Mouse (Mus musculus) brown adipose tissue, adult 24 weeks (tissue): ENCODE results near the gene Krtap28-10. TPM values are rescaled to one million over a fixed set of nuclear protein-coding genes. Genes with fewer than 3 reads are reported as not detected.

Experiments used
- H3K27ac ChIP-seq: fragments of 200-500 bp; replicated peaks from 2 replicates; pipeline ENCODE4 v1.5.1; 2012; ENCODE audit warnings: low read depth, mild to moderate bottlenecking, low read length
- H3K4me1 ChIP-seq: fragments of 200-500 bp; 2 replicates; pipeline ENCODE4 v1.6.1; 2012; ENCODE audit warnings: low read length, mixed read lengths; ENCODE audit not compliant: control insufficient read depth, insufficient read depth, insufficient read length
- H3K4me3 ChIP-seq: fragments of 200-500 bp; 2 replicates; pipeline ENCODE4 v1.5.1; 2012; ENCODE audit warnings: low read depth, mild to moderate bottlenecking, low read length, moderate library complexity; ENCODE audit not compliant: insufficient read depth
- polyA plus RNA-seq: library from polyadenylated mRNA; stranded (reverse); fragments of >200 nt; gene quantifications from 2 replicates; pipeline ENCODE4 v1.2.4, GENCODE M21; 2012; ENCODE audit not compliant: missing spikeins, insufficient read depth, insufficient read length

Gene Krtap28-10
- not detected in 2 replicates for polyA plus RNA-seq

GRCm38 (mm10) chr1:83042380-83042779 is at the start of gene Krtap28-10:
Gene Krtap28-10, minus strand, starts transcription at chr1:83042480.
- Histone ChIP-seq H3K27ac (no peak within 1 kb of the TSS), H3K4me1 (no peaks in the 10 kb centered on the region), H3K4me3 (no peak within 1 kb of the TSS)

GRCm38 (mm10) chr1:83091268-83091667 is 49.0 kb upstream of the Krtap28-10 start:
- Histone ChIP-seq H3K4me3 (no peak overlapping the region), H3K27ac (no peak overlapping the region), H3K4me1 (no peaks in the 10 kb centered on the region)

GRCm38 (mm10) chr1:83084790-83085189 is 42.5 kb upstream of the Krtap28-10 start:
- Histone ChIP-seq H3K4me3 (no peak overlapping the region), H3K27ac (no peak overlapping the region), H3K4me1 (no peaks in the 10 kb centered on the region)

- Histone ChIP-seq H3K27ac (no peak overlapping the region), H3K4me1 (no peaks in the 10 kb centered on the region), H3K4me3 (no peak overlapping the region)
Observed at GRCm38 (mm10) chr1:83077016-83077415, 34.7 kb upstream of the Krtap28-10 start.

GRCm38 (mm10) chr1:83076190-83076917 is 34.1 kb upstream of the Krtap28-10 start:
- H3K27ac ChIP-seq = no peak overlapping the region
- H3K4me1 ChIP-seq = no peaks in the 10 kb centered on the region
- H3K4me3 ChIP-seq = no peak overlapping the region

GRCm38 (mm10) chr1:83075526-83076189 is 33.4 kb upstream of the Krtap28-10 start:
- no peaks in the 10 kb centered on the region for H3K4me1 ChIP-seq
- H3K27ac ChIP-seq = no peak overlapping the region
- no peak overlapping the region for H3K4me3 ChIP-seq

GRCm38 (mm10) chr1:83067205-83067604 is 24.9 kb upstream of the Krtap28-10 start:
- Histone ChIP-seq H3K4me1 (no peaks in the 10 kb centered on the region), H3K27ac (no peak overlapping the region), H3K4me3 (no peak overlapping the region)

- no peaks in the 10 kb centered on the region for H3K4me1 ChIP-seq
- no peak overlapping the region for H3K27ac ChIP-seq
- no peak overlapping the region for H3K4me3 ChIP-seq
Observed at GRCm38 (mm10) chr1:83066577-83066976, 24.3 kb upstream of the Krtap28-10 start.

GRCm38 (mm10) chr1:83064851-83065250 is 22.6 kb upstream of the Krtap28-10 start:
- Histone ChIP-seq H3K4me1 (no peaks in the 10 kb centered on the region), H3K4me3 (no peak overlapping the region), H3K27ac (no peak overlapping the region)

- Histone ChIP-seq H3K4me1 (no peaks in the 10 kb centered on the region), H3K4me3 (no peak within 1 kb of the TSS), H3K27ac (no peak within 1 kb of the TSS)
Observed at GRCm38 (mm10) chr1:83060643-83061042, 18.4 kb upstream of the Krtap28-10 start, which contains the start of gene Krtap28-13. Gene Krtap28-13, plus strand, starts transcription at chr1:83060930.

GRCm38 (mm10) chr1:83059278-83059677 is 17.0 kb upstream of the Krtap28-10 start, which contains the start of gene A030005K14Rik:
Gene A030005K14Rik, minus strand, starts transcription at chr1:83059378.
- Histone ChIP-seq H3K27ac (no peak within 1 kb of the TSS), H3K4me3 (no peak within 1 kb of the TSS), H3K4me1 (no peaks in the 10 kb centered on the region)

- no peak overlapping the region for H3K4me3 ChIP-seq
- H3K4me1 ChIP-seq = no peaks in the 10 kb centered on the region
- no peak overlapping the region for H3K27ac ChIP-seq
Observed at GRCm38 (mm10) chr1:83058481-83058880, 16.2 kb upstream of the Krtap28-10 start.

- H3K4me1 ChIP-seq = no peaks in the 10 kb centered on the region
- no peak within 1 kb of the TSS for H3K27ac ChIP-seq
- no peak within 1 kb of the TSS for H3K4me3 ChIP-seq
Observed at GRCm38 (mm10) chr1:83044882-83045427, 2.7 kb upstream of the Krtap28-10 start, which contains the start of gene Gm47969. Gene Gm47969, plus strand, starts transcription at chr1:83044932.

GRCm38 (mm10) chr1:83039080-83039479 is 3.2 kb downstream of the Krtap28-10 start:
- Histone ChIP-seq H3K4me1 (no peaks in the 10 kb centered on the region), H3K4me3 (no peak overlapping the region), H3K27ac (no peak overlapping the region)

- H3K27ac ChIP-seq = no peak within 1 kb of the TSS
- peak within 1 kb of the TSS; percentile 60 for H3K4me3 ChIP-seq
- H3K4me1 ChIP-seq = no peaks in the 10 kb centered on the region
Observed at GRCm38 (mm10) chr1:83038109-83038672, 4.1 kb downstream of the Krtap28-10 start, which contains the start of gene Slc19a3. Gene Slc19a3, minus strand, starts transcription at chr1:83038448.
